Mouse (Mus musculus): ENCODE data around the gene Sprr1b.
"Not testable (repeated sequence)": the region's sequence is repeated elsewhere in the genome, so short reads cannot be mapped to it uniquely, and the experiment has no call there.

The Sprr1b gene

DNA sequence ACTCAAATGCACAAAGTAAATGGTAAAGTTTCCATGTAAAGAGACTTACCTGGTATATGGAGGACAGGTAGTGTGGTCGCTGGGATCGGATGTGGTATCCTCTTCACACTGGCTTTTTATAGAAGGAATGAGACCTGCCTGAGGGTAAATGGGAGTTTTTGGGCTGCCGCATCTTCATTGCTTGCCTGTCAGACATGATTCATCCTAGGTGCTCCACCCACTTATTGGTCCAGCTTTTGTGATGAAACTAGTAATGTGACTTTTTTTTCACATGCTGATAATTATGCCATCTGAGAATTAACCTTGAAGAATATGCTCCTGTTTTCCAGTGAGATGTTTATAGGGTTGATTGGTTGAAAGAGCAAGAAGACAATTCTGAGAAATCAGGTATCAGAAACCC lies at the start of gene Sprr1b:
Gene Sprr1b (minus strand): TSS at position 101 of the 400 bp plus-strand sequence.
- no peak for DNase-seq

DNA sequence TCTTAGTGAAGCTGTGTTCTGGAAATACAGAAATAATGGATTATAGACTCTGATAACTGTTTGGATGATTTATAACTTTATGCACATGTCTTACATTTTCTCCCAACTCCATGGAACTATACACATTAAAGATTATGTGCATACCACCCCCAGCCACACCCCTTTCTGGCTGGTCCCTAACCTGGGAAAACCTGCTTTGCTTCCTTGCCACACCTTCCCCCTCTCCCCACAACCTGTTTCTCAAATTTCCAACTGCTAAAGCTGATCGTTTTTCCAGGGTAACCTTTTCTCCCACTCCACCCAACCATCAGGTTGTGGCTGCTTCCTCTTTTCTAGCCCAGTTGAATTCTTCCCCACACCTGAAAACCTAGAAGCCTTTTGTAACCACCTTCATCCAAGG lies 47.7 kb upstream of the Sprr1b start:
- DNase-seq, result no peak

DNA sequence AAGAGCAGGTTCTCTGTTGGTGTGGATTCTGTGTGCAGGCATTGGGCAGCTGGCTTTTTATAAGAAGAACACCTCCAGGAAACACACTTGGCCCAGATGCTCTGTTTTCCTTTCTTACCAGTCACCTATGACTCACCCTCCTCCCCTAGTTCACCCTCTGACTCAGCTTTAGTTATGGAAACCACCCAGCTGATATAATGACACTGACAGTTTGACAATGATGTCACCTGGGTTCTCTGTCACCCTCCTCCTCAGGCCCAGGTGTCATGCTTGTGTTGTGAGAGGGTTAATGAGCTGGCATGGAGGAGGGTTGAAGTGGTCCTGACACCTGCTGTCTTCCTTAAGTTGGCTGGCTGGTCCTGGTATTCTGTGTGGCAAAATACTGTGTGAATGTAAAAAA lies 47.3 kb upstream of the Sprr1b start, which contains the start of gene Sprr1a:
Gene Sprr1a (minus strand): TSS at position 33 of the 400 bp plus-strand sequence.
- no peak for DNase-seq

DNA sequence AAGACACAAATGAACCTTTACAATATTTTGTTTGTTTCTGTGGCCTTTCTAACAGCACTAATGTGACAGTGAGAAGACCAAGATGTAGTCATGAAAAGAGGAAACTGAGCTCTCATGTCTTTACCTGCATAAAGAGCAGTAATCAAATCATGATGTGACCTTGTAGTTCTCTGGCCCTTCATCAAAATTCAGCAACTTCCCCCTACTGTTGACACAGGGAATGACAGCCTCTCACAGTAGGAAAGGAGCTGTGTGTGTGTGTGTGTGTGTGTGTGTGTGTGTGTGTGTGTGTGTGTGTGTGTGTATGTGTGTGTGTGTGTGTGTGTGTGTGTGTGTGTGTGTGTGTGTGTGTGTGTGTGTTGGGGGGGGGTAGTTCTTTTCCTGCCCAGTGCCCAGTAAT lies 42.7 kb upstream of the Sprr1b start:
- not testable (repeated sequence) for DNase-seq

DNA sequence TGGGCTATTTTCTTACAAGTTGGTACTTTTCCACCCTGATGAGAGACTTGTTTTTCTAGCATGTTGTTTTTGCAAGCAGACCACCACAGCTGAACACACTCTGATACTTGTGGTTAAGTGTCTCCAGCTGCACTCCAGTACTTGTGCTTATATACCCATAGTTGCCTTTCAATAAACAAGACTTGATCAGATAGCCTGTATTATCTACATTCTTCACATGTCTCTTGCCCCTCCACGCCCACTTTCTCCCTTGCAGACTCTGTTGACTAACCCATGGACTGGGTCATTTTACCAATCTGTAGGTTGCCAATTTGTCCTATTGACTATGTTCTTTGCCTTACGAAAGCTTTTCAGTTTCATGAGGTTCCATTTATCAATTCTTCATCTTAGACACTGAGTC lies 31.5 kb upstream of the Sprr1b start:
- no peak for DNase-seq

DNA sequence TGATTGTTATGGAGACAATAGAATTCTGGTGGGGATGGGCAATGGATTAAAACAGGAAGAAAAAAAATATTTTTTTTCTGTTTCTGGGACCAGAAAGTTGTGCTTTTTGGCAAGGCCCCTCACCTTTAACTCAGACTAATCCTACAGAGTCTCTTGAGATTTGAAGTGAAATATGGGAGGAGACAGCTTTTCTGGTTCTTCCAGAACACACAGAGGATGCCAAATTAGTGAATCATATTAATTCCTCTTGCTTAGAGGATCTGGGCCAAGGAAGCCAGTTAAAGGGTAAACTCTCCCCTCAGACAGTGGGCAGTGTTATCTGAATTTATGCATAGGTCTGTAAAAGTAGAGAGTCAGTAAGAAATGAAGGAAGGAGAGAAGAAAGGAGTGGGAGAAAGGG lies 28.8 kb upstream of the Sprr1b start:
- DNase-seq, result no peak

DNA sequence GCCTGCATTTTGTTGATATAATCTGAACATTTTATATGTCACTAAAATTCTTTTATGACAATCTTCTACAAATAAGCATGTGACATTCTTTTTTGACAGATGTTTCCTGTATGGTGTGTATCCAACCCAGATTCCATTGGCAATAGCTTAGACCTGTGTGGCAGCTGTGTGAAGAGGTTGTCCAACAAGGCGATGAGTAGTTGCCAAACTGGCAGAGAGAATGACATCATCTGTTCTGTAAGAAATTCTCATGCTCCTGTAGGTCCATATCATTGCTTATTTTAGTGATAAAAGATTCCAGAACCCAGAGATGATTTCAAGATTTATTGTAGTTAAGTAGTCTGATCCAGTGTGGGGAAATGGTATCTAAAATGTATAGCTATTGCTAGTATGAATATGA lies 28.0 kb upstream of the Sprr1b start:
- no peak for DNase-seq

DNA sequence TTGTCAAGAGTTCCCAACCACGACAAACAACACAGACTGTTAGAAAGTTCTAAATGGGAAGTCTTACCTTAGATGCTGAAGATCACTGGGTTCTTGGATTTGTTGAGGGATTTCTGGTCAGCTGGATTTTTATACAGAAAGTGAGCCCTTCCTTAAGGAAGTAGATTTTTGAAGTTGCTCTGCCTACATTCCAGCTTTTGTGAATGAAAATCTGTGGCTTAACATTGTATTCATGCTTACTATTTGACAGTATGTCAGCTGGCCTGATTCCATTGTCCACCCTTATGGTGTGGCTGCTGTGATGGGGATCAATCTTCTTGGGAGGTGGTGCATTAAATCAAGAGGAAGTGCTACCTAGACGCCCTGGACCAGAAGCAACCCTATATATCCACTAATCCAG lies 20.0 kb upstream of the Sprr1b start, which contains the start of gene Sprr3:
Gene Sprr3 (minus strand): TSS at position 101 of the 400 bp plus-strand sequence.
- DNase-seq, result no peak

DNA sequence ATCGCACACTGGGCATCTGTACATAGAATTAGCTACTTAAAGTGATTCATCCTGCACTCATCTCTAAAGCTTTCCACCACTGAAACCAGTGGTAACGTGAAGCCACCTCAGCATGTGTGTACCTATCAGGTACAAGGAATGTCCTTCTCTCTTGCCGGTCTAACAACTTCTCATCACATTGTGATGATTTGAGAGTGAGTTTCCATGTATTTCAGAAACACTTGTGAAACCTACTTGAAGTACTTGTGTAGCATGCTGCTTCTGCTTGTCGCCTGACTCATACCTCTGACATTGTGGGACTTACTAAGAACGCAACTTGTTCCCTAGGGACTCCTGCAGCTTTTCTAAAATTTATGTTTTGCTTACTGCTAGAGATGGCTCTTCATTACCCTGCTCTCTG lies 16.6 kb upstream of the Sprr1b start:
- no peak for DNase-seq

DNA sequence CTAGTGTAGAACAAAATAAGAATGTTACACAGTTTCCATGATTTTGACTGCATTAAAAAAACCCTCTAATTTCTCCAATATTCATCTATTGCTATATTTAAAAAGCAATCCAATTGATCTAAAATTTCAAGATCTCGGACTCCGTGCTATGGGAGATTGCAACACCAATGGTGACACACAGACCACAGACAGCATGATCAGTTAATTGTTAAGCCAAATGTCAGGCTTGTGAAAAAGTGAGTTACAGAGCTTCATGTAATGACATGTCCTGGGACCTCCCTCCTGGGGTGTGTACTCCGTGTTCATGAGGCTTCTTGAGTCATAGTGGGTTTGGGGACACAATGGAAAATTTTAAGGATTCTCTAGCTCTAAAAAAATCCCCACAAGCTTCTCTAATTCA lies 1.6 kb upstream of the Sprr1b start:
- DNase-seq, result no peak

DNA sequence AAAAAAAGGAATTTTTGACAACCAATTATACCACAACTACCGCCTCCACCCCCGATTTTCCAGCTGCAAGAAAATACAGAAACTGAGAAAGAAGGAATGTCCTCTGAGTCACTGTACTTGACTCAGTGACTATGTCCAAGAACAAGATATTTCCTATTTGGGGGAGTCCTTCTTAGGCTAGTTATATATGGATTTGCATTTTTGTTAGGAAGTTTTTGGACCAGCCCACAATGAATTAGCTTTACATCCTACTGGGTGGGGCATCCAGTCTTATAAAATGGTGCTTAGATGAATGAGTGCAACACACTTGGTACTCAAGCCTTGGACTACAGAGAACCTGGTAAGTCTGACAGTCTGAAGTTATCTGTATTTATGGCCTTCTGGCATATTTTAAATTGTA lies 6.3 kb downstream of the Sprr1b start, which contains the start of gene Sprr2k:
Gene Sprr2k (plus strand): TSS at position 301 of the 400 bp plus-strand sequence.
- DNase-seq, result no peak

DNA sequence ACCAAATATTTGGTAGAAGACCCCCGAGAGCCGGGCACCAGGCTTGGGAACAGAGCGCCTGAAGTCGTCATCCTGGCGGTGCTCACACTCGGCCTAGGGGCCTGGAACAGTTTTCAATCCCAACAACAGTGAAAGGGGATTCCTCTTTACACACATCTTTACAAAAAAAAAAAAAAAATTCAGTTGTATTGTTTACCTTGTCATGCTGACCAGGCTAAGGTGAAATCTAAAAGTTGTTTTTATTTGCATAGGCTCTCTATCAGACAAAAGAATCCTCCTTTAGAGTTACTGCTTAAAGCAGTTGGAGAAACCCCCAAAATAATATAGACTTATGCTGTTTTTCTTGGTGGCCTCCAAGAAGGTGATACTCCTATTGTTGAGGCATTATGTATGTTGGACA lies 9.3 kb downstream of the Sprr1b start, which contains the start of gene Gm9774:
Gene Gm9774 (minus strand): TSS at position 101 of the 400 bp plus-strand sequence.
- no peak for DNase-seq

DNA sequence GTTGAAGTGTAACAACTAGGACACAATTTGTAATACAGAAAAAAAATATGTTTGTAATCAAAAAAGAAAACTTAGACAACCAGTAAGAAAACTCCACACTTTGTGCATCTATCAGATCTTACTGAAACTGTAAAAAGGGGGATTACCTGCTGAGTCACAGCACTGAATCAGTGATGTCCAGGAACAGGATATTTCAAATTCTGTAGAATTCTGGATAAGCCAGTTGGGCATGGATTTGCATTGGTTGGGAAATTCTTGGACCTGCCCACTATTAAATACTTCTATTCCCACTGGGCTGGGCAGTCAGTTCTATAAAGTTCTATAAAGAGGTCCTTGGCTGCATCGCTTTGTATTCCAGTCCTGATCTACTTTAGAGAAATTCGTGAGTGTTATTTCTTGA lies 20.8 kb downstream of the Sprr1b start, which contains the start of gene Sprr2j-ps:
Gene Sprr2j-ps (plus strand): TSS at position 301 of the 400 bp plus-strand sequence.
- no peak for DNase-seq

DNA sequence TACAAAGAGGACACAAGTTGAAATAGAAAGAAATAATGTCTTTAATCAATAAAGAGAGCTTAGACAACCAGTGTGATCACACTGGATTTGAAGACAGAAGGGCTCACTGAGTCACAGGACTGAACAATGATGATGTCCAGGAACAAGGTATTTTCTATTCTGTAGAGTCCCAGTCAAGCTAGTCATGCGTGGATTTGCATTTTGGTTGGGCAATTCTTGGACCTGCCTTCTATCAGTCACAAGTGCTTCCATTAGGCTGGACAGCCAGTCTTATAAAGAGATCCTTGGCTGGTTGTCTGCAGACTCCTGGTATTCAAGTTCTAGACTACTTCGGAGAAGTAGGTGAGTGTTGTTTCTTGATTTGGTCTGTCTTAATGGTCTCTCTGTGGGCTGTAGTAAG lies 30.9 kb downstream of the Sprr1b start, which contains the start of gene Sprr2i:
Gene Sprr2i (plus strand): TSS at position 301 of the 400 bp plus-strand sequence.
- DNase-seq, result no peak

DNA sequence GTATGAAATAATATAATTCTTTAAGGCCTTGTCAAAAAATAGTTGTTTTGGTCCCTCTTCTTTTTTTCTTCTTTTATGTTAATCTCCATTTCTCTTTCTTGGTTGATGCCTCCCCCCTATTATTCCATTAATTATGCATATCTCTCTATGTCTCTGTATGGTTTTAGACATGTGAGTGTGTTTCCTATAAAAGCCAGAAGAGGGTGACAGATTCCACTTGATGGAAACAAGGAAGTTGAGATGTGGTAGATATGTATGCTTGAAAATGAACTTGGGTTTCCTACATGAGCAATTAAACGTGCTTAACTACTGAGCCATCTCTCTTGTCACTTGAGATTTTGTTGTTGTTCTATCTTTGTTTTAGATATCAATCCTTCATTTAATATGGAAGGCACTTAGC lies 44.3 kb downstream of the Sprr1b start:
- no peak for DNase-seq
